Mouse (Mus musculus): Measurements from ENCODE around the gene Hsdl2.
"Not testable (repeated sequence)": the region's sequence is repeated elsewhere in the genome, so short reads cannot be mapped to it uniquely, and the experiment has no call there.

Hsdl2 gene

DNA sequence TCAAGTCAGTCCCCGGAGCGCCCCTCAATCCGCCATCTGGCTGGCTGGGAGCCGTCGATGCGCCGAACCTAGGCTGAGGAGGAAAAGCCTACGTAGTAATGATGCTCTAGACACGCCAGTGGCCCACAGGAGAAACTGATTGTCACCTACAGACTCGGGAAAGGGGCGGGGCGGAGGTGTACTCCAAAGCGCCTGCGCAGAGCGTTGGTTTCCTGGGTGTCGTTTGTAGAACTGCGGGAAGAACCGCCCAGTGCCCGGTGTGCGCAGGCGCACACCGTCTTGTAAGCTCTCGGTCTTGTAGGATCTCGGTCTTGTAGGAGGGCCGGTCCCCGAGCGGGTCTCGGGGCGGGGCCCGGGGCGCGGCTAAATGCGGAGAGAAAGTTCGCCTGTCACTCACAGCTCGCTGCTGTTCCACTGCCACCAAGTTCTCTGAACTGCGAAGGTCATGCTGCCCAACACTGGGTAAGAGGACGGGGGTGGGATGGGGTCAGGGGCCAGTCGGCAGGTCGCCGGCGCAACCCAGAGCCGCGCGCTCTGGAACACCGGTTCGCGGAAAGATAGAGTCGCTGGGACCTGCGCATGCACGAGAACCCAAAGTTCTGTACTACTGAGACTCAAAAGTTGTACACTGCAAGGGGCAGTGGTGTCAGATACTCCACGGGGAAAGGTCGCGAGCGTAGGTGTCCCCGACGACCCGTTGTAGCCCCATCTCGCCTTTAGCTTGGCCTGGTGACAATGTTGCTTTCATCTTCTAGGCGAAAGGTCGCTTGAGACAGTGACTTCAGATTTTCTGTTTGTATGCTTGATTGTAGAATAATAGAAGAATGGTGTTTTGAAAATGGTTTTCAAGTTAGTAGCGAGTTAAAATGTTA lies at the start of gene Hsdl2:
TSS of gene Hsdl2 (plus strand) at position 250 of the 872 bp plus-strand sequence.
- DNase-seq = peak; percentile 100

DNA sequence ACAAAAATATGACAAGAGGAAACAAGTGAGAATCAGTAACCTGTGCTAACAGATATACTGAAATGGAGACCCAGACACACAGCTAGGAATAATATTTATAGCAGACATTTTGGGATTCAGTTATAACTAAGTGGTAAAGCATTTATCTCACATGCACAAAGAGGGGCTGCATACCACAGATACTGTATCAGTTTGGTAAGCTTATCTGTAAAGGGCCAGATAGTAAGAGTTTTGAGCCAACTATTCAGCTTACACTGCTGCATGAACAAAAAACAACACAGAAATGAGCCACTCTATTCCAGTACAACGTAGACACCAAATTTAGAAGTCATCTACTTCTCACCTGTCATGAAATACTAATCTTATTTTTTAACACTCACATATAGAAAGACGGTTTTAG lies 48.1 kb upstream of the Hsdl2 start:
- no peak for DNase-seq

DNA sequence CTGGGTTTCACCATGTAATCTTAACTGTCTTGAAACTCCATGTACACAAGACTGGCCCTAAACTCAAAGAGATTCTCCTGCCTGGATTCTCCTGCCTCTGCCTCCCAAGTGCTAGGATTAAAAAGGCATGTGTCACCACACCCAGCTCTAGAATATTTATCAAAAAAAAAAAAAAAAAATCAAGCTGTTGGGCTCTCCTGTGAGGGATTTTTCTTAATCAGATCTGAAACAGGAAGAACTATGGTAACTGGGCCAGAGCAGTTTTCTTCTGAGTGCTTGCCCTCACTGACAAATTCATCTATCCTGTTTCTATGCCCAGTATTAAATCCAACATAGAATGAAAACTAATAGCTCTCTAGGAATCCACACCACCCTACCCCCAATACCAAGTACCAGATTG lies 45.7 kb upstream of the Hsdl2 start:
- no peak for DNase-seq

DNA sequence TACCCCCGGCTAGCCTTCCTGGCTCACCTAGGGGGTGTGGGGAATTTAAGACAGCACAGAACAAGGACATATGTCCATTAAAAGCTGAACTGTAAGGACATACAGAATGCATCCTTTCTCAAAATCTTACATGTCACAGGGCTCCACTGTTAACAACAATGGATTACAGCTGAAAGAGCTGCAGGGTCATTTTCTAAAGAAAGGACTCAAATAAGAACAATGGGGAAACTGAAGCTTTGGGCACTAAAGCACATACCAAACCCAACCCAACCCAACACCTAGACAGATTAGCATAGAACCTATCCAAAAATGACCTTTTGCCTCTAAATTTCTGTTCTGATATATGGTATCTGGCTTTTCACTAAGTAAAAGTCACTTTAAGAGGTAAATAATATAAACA lies 45.1 kb upstream of the Hsdl2 start:
- DNase-seq = no peak

DNA sequence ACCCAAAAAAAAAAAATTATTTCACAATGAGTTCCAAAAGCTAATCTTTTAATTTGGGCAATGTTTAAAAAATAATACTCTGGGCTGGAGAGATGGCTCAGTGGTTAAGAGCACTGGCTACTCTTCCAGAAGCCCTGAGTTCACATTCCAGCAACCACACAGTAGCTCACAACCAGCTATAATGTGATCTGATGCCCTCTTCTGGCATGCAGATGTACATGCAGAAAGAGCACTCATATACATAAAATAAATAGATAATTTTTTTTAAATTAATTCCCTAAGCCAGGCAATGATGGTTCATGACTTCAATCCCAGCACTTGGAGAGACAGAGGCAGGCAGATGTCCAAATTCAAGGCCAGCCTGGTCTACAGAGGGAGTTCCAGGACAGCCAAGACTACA lies 38.4 kb upstream of the Hsdl2 start:
- DNase-seq = no peak

DNA sequence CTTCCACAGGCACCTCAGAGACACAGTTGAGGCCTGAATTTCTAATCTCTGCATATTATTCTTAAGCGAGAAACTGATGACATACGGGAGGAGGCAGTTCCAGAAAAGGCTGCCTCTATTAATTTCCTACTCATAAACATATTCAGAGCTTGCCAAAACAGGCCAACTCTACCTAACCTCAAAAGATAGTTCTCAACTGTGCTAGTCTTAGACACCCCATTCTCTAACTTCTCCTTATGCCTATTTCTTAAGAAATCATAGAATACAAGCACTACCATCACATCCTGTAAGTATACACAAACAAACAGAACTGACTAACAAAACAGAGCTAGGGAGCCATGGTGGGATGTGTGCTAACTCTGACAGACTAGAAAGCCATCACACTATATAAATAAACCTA lies 36.7 kb upstream of the Hsdl2 start:
- no peak for DNase-seq

DNA sequence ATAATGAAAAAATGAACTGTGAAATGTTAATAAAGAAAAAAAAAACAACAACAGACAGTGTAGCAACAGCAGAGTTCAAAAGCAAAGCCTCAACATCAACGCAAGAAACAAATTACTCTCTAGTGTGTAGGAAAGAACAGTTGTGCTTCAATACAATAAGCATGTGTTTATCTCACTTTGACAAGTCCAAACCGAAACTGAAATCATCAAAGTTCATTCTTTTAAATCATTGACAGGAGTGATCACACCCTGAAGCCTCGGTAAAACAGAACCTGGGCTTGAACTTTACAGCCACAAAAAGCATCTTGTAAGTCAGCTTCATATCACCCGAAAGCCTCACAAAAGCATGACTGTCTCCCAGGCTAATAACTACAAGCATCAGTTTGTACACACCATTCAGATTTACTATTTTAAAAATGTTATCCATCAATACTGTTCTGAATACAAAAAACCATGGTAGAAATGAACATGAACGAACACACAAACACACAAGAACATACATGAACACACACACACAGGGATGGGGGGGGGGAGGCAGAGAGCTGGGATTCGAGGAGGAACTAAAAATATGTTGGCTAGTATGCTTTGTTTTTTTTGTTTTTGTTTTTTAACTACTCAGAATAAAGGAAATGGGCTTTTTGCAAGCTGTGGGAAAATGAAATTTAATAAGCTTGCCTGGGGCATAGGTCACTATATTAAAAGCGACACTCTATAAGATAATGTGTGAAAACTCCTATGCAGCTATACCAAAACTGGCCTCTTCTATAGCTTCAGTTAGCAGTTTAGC lies 34.9 kb upstream of the Hsdl2 start:
- no peak for DNase-seq

DNA sequence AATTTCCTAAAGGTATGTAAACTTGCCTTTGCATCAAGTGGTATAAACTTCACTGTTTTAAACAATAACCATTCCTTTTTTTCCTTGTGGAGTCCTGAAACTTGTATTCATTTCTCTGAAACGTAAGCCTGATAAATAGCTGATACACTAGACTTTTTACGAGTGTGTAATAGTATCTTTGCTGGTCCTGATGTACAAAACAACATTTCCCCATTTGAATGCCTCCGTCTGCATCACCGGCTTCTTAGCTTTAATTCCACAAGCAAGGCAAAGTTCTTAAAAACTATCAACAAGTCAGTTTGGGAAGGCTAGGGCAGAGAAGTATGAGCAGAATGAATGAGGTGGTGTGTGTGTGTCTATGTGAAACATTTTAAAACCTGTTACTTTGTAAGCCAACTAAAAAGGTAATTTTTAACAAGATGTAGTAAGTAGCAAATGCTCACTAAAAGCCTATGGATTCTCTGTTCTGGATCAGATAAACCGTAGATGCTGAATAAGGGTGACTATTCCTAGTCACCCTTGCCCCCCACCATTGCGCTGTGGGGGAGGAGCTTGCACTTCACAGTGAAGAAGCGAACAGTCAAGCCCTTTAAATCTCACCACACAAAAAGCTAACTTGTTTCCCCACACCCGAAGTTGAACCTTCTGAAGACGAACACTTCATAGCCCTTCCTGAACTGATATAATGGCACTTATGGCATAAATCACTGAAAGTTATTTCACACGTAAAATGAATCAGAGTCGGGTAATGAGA lies 34.0 kb upstream of the Hsdl2 start:
- DNase-seq = peak; percentile 15 to 29

DNA sequence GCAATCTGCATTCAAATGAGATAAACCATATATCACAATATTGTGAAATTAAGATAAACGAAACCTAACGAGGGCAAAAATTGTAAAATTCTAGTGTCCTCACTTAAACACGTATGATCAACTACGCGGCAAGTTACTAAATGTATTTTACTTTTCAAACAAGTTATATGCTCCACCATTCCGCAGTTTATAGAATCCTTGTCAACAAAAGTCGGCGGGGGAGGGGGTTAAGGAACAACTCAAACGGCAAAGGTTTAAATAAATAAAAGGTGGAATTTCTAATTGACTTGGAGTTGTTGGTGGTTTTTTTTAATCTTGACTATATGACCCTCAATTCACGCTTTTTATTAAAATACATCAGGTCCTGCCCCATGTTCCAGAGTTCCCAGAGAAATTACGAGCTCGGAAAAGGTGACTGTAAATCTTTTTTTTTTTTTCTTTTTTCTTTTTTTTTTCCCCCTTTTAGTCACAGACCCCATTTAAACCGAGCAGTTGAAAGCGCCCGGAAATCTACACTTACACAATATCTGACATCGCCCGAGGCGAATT lies 33.3 kb upstream of the Hsdl2 start:
- DNase-seq = no peak

DNA sequence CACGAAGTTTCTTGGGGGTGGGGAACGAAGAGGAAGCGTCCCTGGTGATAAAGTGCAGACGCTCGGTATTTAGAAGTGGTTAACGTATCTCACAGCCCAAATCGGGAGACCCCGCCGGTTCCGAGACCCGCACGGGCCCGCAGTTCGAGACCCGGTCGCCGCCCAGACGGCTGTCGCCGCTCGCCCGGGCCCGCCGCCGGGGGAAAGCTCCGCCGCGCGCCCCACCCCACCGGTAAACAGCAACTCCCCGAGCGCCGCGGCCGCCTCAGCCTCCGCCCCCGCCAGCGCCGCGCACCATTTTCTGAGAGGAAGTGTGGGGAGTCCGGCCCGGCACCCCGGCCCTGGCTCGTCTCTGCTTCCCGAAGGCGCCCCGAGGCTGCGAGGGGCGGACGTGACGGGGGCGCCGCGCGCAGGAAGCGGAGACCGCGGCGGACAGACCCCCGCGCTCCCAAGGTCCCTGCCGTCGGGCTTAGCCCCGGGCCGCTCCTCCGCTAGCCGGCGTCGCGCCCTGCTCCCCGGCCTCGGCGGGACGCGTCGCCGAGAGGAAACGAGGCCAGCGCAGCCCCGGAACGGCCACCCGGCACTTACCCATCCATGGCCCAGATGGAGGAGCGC lies 32.7 kb upstream of the Hsdl2 start:
- DNase-seq = peak; percentile 73 to 81

DNA sequence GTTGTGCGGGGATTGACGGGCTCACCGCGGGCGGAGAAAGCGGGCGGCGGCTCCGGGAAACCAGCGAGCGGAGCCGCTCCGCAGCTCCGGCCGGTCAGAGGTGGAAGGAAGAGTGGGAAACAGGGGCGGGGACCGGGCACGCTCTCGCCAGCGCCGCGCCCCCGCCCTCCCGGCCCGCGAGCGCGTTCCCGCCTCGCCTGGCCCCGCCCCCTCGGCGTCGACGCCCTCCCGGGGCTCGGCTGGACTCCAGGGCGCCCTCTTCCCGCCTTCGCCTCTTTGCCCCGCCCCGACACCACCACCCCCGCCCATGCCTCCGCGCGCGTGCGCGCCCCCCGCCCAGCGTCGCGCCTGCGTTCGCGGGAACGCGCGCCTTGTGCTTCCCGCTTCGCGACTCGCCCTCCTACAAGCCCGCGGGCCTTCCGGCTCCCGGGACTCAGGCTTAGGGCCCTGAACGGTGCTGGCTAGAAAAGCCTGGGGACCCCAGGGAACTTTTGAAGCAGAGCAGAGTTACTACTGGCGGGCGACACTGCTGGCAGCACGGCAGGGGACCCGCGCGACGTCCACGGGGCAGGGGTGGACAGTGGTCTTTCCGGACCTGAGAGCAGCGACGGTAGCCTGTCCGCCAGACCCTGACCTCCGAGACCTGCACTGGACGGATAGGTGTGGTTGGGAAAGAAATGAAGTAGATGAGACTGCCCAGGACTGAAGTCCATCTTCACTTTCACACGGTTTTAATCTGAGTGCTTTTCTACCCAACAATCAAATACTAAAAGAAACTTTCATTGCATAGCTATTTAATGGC lies 32.0 kb upstream of the Hsdl2 start, which contains the start of gene Ptbp3:
TSS of gene Ptbp3 (minus strand) at position 190 of the 802 bp plus-strand sequence.
- peak; percentile 90 to 92 for DNase-seq

DNA sequence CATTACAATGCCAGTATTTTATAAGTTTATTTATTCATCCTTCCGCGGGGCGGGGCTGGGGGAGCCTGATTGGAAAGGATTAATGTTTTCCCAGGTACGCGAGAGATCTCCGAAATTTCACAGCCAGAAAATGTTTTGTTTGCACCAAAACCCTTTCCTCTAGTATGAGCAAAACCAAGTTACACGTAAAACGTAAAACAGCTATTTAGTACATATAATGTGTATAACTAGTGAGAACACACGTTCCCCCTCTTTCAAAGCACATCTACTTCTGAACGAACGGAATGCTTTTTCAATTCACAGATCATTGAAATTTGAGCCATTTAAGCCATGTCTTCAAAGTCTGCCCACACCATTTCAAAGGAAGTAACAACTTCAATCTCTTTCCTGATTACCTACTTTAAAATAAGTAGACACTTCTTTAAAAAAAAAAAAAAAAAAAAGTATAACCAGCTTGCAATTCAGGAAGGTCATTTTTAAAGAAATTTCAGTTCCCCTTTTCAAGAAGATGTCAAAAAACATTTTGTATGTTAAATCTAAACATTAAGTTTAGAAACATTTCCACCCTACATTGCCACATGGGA lies 31.3 kb upstream of the Hsdl2 start:
- peak in 1 of 2 experiments; percentile 15 for DNase-seq

DNA sequence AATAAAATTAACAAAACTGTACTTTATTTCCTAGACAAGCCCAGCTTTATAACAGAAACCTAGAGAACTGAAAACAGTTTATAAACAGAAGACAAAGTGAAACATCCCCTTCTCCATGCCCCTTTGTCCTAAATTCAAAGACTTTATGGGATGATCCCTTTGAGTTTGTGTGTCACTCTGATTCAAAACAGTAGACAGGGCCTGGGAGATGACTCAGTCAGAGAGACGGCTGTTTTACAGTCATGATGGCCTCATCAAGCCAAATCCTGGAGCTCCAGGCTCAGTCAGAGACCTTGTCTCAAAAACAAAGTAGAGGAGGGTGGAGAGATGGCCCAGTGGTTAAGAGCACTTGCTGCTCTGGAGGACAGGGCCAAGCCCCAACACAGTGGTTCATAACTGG lies 29.5 kb upstream of the Hsdl2 start:
- no peak for DNase-seq

DNA sequence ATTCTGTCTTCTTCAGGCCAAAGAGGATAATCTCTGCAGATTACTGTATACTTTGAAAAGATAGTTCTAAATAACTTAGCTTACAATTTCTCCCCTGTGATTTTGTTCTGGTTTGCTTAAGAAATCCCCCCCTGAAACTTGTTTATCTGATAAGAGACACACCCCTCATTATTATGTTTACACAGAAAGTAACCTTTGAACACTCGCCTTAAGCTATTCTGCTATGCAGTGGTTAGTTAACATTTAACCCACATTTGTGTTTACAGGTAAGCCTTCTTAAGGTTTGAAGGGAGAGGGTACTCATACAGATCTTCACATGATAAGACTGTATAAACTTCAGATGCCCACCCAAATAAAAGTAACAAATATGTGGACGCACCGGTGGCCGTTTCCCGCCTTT lies 28.5 kb upstream of the Hsdl2 start:
- no peak for DNase-seq

DNA sequence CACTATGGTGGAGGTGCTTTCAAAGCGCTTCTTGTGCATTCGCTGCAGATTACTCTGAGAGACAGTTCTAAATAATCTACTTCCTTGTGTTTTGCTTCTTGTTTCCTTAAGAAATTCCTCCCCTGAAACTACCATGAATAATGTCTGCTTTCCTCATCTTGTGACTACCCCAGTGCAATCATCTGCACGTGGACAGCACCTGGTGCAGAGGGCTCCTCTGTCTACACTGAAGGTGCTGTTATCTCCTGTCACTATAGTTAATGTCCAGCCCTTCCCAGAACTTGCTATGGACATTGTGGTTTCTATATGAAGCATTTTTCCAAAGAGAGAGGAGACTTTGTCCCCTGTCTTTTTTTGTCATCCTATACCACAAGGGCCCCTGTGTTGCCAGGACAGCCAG lies 27.8 kb upstream of the Hsdl2 start:
- DNase-seq = no peak

DNA sequence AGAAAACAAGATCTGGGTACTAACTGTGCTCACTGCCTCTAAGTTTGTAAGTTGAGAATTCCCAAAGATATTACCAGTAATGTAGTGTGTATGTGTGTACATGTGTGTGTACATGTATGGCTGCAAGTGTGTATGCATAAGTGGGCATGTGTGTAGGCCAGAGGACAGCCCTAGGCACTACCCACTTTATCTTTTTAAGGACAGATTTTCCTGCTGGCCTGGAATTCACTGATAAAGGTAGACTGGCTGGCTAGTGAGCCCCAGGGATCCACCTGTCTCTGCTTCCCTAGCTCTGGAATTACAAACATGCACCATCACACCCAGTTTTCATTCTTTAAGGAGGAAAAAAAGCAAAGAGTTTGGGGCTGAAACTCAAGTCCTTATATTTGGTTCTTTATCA lies 26.2 kb upstream of the Hsdl2 start:
- DNase-seq = no peak

DNA sequence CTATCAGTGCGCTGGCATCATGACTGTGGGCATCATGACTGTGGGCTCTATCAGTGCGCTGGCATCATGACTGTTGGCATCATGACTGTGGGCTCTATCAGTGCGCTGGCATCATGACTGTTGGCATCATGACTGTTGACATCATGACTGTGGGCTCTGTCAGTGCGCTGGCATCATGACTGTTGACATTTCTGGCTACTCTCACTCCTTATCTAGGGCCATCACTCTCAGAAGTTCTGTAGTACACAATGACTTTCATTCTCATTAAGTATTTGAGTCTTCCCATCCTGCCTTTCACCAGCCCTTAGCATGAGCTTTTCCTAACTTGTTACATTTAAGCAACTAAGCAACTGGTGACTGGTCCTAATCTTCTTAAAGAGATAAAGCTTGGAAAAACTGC lies 24.0 kb upstream of the Hsdl2 start:
- not testable (repeated sequence) for DNase-seq

DNA sequence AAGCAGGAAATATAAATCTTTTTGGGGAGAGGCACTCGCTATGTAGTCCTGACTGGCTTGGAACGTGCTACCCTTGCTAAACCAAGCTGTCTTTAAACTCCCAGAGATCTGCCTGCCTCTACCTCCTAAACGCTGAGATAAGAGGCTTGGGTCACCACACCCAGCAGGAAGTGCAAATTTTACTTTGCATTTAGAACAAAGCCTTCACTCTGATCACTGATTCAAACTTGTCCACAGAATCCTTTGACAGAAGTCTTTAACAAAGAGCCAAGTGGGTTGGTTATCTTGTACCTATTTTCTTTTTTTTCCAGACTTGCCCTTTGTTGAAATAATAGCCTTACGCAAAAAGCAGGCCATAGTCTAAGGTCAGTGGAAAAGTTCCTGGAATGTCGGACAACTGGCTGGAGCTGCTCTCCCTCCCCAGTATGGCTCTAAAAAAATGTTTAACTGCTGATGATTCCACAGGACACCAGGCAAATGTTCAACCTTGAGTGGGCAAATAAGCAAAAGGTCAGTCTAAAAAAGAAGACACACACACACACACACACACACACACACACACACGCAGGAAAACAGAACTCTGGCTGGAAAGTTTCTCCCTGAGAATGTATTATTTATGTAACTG lies 23.2 kb upstream of the Hsdl2 start:
- DNase-seq = no peak

DNA sequence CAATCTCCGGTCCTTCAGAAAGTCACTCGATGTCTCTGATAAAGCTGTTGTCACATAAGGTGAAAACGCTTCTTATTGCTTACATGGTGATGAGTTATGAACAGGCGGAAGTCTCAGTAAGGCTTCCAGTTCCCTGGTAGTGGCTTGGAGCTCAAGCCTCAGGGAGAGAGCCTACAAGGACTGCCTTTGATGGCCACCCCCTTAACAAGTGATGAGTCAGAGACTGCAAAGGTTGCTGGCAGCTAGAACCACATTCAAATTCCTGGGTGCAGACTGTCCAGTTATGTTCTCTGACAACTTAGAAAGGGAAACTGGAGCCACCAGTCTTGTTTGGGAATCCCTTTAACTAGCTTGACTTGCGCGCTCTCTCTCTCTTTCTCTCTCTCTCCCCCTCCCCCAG lies 21.2 kb upstream of the Hsdl2 start:
- DNase-seq = no peak

DNA sequence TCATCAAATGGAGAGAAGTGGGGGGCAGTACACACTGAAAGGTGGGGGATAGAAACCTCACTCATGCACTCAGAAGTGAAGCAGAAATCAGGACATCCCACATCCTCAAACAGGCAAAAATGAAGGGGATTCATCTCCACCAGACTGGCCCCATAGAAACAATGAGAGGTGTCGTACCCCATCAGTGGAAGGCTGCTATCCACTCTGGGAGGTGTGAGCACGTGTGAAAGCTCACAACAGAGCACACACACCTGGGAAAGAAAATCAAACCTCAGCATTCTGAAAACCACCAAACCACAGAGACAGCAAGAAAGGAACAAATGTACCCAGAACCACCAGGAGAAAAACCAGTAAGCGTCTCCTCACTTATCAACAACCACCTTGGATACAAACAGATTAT lies 17.2 kb upstream of the Hsdl2 start:
- DNase-seq = no peak
